Mouse (Mus musculus): ENCODE results near the gene Miox. TPM values are rescaled to one million over a fixed set of nuclear protein-coding genes. Genes with fewer than 3 reads are reported as not detected.

The Miox gene
- polyA plus RNA-seq (2015; fragmentation: Nextera tagmentation; extraction: Ambion mirVana) = not detected in 2 replicates

GRCm38 (mm10) chr15:89334271-89334670 is at the start of gene Miox:
Gene Miox (plus strand): TSS chr15:89334398.
- Histone ChIP-seq H3K36me3 (ENCODE audit: control insufficient read depth, insufficient read depth) (no peaks in the 10 kb centered on the region), H3K4me1 (replicated peaks; ENCODE audit: control insufficient read depth, insufficient read depth, low read length) (no peaks in the 10 kb centered on the region), H3K4me2 (replicated peaks; ENCODE audit: low read depth) (no peak within 1 kb of the TSS), H3K4me3 (ENCODE audit: low read depth, low read length) (no peak within 1 kb of the TSS), H3K27me3 (replicated peaks; ENCODE audit: control insufficient read depth, insufficient read depth, low read length) (no peaks in the 10 kb centered on the region), H3K9me3 (ENCODE audit: control insufficient read depth) (no peaks in the 10 kb centered on the region), H3K9ac (ENCODE audit: low read depth, low read length) (no peak within 1 kb of the TSS), H3K27ac (ENCODE audit: low read depth, low read length) (no peak within 1 kb of the TSS)
- TF ChIP-seq CTCF (IDR thresholded peaks at IDR 0.05; ENCODE audit: low read depth) = no peak
- no peak for ATAC-seq
- WGBS = 86% methylated on average over 7 of the region's 7 CpGs

GRCm38 (mm10) chr15:89285004-89285403 is 49.2 kb upstream of the Miox start:
- Histone ChIP-seq H3K36me3 (ENCODE audit: control insufficient read depth, insufficient read depth) (peaks cover 77% of the 10 kb centered on the region), H3K4me2 (replicated peaks; ENCODE audit: low read depth) (no peak overlapping the region), H3K27me3 (replicated peaks; ENCODE audit: control insufficient read depth, insufficient read depth, low read length) (no peaks in the 10 kb centered on the region), H3K27ac (ENCODE audit: low read depth, low read length) (no peak overlapping the region), H3K9ac (ENCODE audit: low read depth, low read length) (no peak overlapping the region), H3K4me1 (replicated peaks; ENCODE audit: control insufficient read depth, insufficient read depth, low read length) (no peaks in the 10 kb centered on the region), H3K9me3 (ENCODE audit: control insufficient read depth) (no peaks in the 10 kb centered on the region), H3K4me3 (ENCODE audit: low read depth, low read length) (no peak overlapping the region)
- ATAC-seq = no peak
- TF ChIP-seq CTCF (IDR thresholded peaks at IDR 0.05; ENCODE audit: low read depth) = no peak

- Histone ChIP-seq H3K4me2 (replicated peaks; ENCODE audit: low read depth) (no peak overlapping the region), H3K27ac (ENCODE audit: low read depth, low read length) (no peak overlapping the region), H3K4me3 (ENCODE audit: low read depth, low read length) (no peak overlapping the region), H3K4me1 (replicated peaks; ENCODE audit: control insufficient read depth, insufficient read depth, low read length) (no peaks in the 10 kb centered on the region), H3K36me3 (ENCODE audit: control insufficient read depth, insufficient read depth) (peaks cover 77% of the 10 kb centered on the region), H3K9ac (ENCODE audit: low read depth, low read length) (no peak overlapping the region), H3K27me3 (replicated peaks; ENCODE audit: control insufficient read depth, insufficient read depth, low read length) (no peaks in the 10 kb centered on the region), H3K9me3 (ENCODE audit: control insufficient read depth) (no peaks in the 10 kb centered on the region)
- WGBS = 93% methylated on average over 5 of the region's 5 CpGs
- TF ChIP-seq CTCF (IDR thresholded peaks at IDR 0.05; ENCODE audit: low read depth) = no peak
- ATAC-seq = no peak
Observed at GRCm38 (mm10) chr15:89285478-89285877, 48.7 kb upstream of the Miox start.

GRCm38 (mm10) chr15:89286114-89286513 is 48.1 kb upstream of the Miox start:
- WGBS = 69% methylated on average over 7 of the region's 7 CpGs
- Histone ChIP-seq H3K9ac (ENCODE audit: low read depth, low read length) (no peak overlapping the region), H3K27me3 (replicated peaks; ENCODE audit: control insufficient read depth, insufficient read depth, low read length) (no peaks in the 10 kb centered on the region), H3K4me3 (ENCODE audit: low read depth, low read length) (no peak overlapping the region), H3K4me2 (replicated peaks; ENCODE audit: low read depth) (no peak overlapping the region), H3K9me3 (ENCODE audit: control insufficient read depth) (no peaks in the 10 kb centered on the region), H3K4me1 (replicated peaks; ENCODE audit: control insufficient read depth, insufficient read depth, low read length) (no peaks in the 10 kb centered on the region), H3K36me3 (ENCODE audit: control insufficient read depth, insufficient read depth) (peaks cover 77% of the 10 kb centered on the region), H3K27ac (ENCODE audit: low read depth, low read length) (no peak overlapping the region)
- TF ChIP-seq CTCF (IDR thresholded peaks at IDR 0.05; ENCODE audit: low read depth) = no peak
- no peak for ATAC-seq

GRCm38 (mm10) chr15:89286582-89286981 is 47.6 kb upstream of the Miox start:
- peaks cover 74% of the 10 kb centered on the region for H3K36me3 ChIP-seq (ENCODE audit: control insufficient read depth, insufficient read depth)
- H3K4me2 ChIP-seq (replicated peaks; ENCODE audit: low read depth) = no peak overlapping the region
- no peaks in the 10 kb centered on the region for H3K9me3 ChIP-seq (ENCODE audit: control insufficient read depth)
- no peak for ATAC-seq
- no peak overlapping the region for H3K4me3 ChIP-seq (ENCODE audit: low read depth, low read length)
- H3K27me3 ChIP-seq (replicated peaks; ENCODE audit: control insufficient read depth, insufficient read depth, low read length) = no peaks in the 10 kb centered on the region
- TF ChIP-seq CTCF (IDR thresholded peaks at IDR 0.05; ENCODE audit: low read depth) = no peak
- H3K27ac ChIP-seq (ENCODE audit: low read depth, low read length) = no peak overlapping the region
- 85% methylated on average over 5 of the region's 5 CpGs for WGBS
- no peaks in the 10 kb centered on the region for H3K4me1 ChIP-seq (replicated peaks; ENCODE audit: control insufficient read depth, insufficient read depth, low read length)
- H3K9ac ChIP-seq (ENCODE audit: low read depth, low read length) = no peak overlapping the region

GRCm38 (mm10) chr15:89288227-89288767 is 45.9 kb upstream of the Miox start:
- no peak for TF ChIP-seq CTCF (IDR thresholded peaks at IDR 0.05; ENCODE audit: low read depth)
- WGBS = 81% methylated on average over 23 of the region's 23 CpGs
- Histone ChIP-seq H3K36me3 (ENCODE audit: control insufficient read depth, insufficient read depth) (peaks cover 65% of the 10 kb centered on the region), H3K27me3 (replicated peaks; ENCODE audit: control insufficient read depth, insufficient read depth, low read length) (no peaks in the 10 kb centered on the region), H3K9me3 (ENCODE audit: control insufficient read depth) (no peaks in the 10 kb centered on the region), H3K9ac (ENCODE audit: low read depth, low read length) (no peak overlapping the region), H3K4me3 (ENCODE audit: low read depth, low read length) (no peak overlapping the region), H3K4me1 (replicated peaks; ENCODE audit: control insufficient read depth, insufficient read depth, low read length) (no peaks in the 10 kb centered on the region), H3K4me2 (replicated peaks; ENCODE audit: low read depth) (no peak overlapping the region), H3K27ac (ENCODE audit: low read depth, low read length) (no peak overlapping the region)
- no peak for ATAC-seq

- H3K27ac ChIP-seq (ENCODE audit: low read depth, low read length) = no peak overlapping the region
- H3K4me1 ChIP-seq (replicated peaks; ENCODE audit: control insufficient read depth, insufficient read depth, low read length) = no peaks in the 10 kb centered on the region
- TF ChIP-seq CTCF (IDR thresholded peaks at IDR 0.05; ENCODE audit: low read depth) = no peak
- H3K4me3 ChIP-seq (ENCODE audit: low read depth, low read length) = no peak overlapping the region
- ATAC-seq = no peak
- no peaks in the 10 kb centered on the region for H3K9me3 ChIP-seq (ENCODE audit: control insufficient read depth)
- H3K4me2 ChIP-seq (replicated peaks; ENCODE audit: low read depth) = no peak overlapping the region
- WGBS = 95% methylated on average over 11 of the region's 11 CpGs
- H3K27me3 ChIP-seq (replicated peaks; ENCODE audit: control insufficient read depth, insufficient read depth, low read length) = no peaks in the 10 kb centered on the region
- H3K36me3 ChIP-seq (ENCODE audit: control insufficient read depth, insufficient read depth) = peaks cover 65% of the 10 kb centered on the region
- no peak overlapping the region for H3K9ac ChIP-seq (ENCODE audit: low read depth, low read length)
Observed at GRCm38 (mm10) chr15:89289455-89289854, 44.7 kb upstream of the Miox start.
